ENCODE assay signal across 7 mouse cellular contexts in genomic region chr7:28490410-28490809, GRCm38 (mm10). TPM values are rescaled to one million over a fixed set of nuclear protein-coding genes. Genes with fewer than 3 reads are reported as not detected.
A peak's percentile ranks its signal among the peaks of the same experiment; 100 is the strongest.
DNase-seq lines count a peak whose midpoint lies in the region; ATAC-seq and TF ChIP-seq lines count a peak whose summit lies in the region.

No protein-coding gene starts in this region.

- H3K9ac ChIP-seq in ES-E14 (ENCODE audit: insufficient read depth, low read depth, low read length, poor library complexity, severe bottlenecking), result peak overlapping the region; percentile 72

- no peaks in the 10 kb centered on the region for H3K27me3 ChIP-seq in splenic B cell, adult 2 months (ENCODE audit: control insufficient read depth, insufficient read depth, low read length, poor library complexity, severe bottlenecking)

- in situ Hi-C loops in ES-E14 (cut with MboI; ENCODE audit: low sequenced_read_pairs in 2 of 2, unreplicated experiment in 2 of 2), result no loop called here

- ATAC-seq in megakaryocyte-erythroid progenitor cell, adult 5-6 weeks (replicated peaks; ENCODE audit: low FRiP score, low TSS enrichment, poor library complexity, severe bottlenecking), result peak; percentile 75

- no peak overlapping the region for H3K27ac ChIP-seq in ES-E14 (ENCODE audit: insufficient read depth, low read depth, low read length, poor library complexity, severe bottlenecking)

- DNase-seq in ES-E14 (ENCODE audit: low read depth, low spot score), result peak; percentile 98
- peak; percentile 47 for DNase-seq in adrenal gland, adult 8-10 months
- DNase-seq in embryo, embryonic 9.5 days (ENCODE audit: extremely low spot score), result peak; percentile 70
- DNase-seq in heart, postnatal 4 days, result peak; percentile 64
- peak; percentile 27 to 36 for DNase-seq in left cerebral cortex, postnatal 25 days (ENCODE audit: low spot score in 2 of 2)
- DNase-seq in splenic B cell, adult 2 months (ENCODE audit: low read depth, low spot score), result peak; percentile 74

- intact Hi-C loops in left cerebral cortex, postnatal 25 days (cut with DNase I), result loop anchor here (5.0 kb wide), 1 partner anchor 42 kb away; no protein-coding TSS in a partner anchor

- H3K4me3 ChIP-seq in ES-E14 (ENCODE audit: insufficient read depth in 1 of 2, low read depth in 1 of 2, low read length in 2 of 2, poor library complexity in 1 of 2, severe bottlenecking in 1 of 2), result peak overlapping the region; percentile 59 to 60

- H3K36me3 ChIP-seq in ES-E14 (ENCODE audit: control insufficient read depth, insufficient read depth, low read length, poor library complexity, severe bottlenecking), result no peaks in the 10 kb centered on the region
- no peaks in the 10 kb centered on the region for H3K36me3 ChIP-seq in splenic B cell, adult 2 months (ENCODE audit: control insufficient read depth, insufficient read depth, low read length, poor library complexity, severe bottlenecking)

- peaks cover 0 to 5% of the 10 kb centered on the region in 2 experiments; a peak in 2 of 4 replicates for H3K4me1 ChIP-seq in ES-E14 (ENCODE audit: control insufficient read depth in 2 of 2, insufficient read depth in 2 of 2, low read length in 2 of 2, poor library complexity in 1 of 2)

- H3K9me3 ChIP-seq in ES-E14 (ENCODE audit: control insufficient read depth, insufficient read depth, low read depth, low read length), result no peaks in the 10 kb centered on the region

TF ChIP-seq in ES-E14, 5 proteins besides CTCF, POLR2A, EP300 and RAD21:
- TF ChIP-seq MAFK (IDR thresholded peaks at IDR 0.05; ENCODE audit: insufficient read depth, low read depth, low read length) (no peak), HCFC1 (IDR thresholded peaks at IDR 0.05; ENCODE audit: borderline replicate concordance, insufficient read depth, low read length) (no peak), ZNF384 (IDR thresholded peaks at IDR 0.05; ENCODE audit: low read depth, low read length) (no peak), ZC3H11A (IDR thresholded peaks at IDR 0.05; ENCODE audit: borderline replicate concordance, low read depth, low read length) (peak; percentile 19; the same call in 1 of the 2 replicates)

RNA-seq across cellular contexts. Expression of gene Ifnl2, which starts 19.8 kb away (rescaled TPM):
- not detected in 2 replicates for total RNA-seq in ES-E14 (2012; rRNA removed)
- under 1 TPM in 1 of 4 experiments, not detected in 3; 0.46 TPM for total RNA-seq in adrenal gland, adult 8-10 months (2022)
- total RNA-seq in heart, postnatal 4 days (2021), result not detected
- total RNA-seq in left cerebral cortex, postnatal 25 days (2021), result not detected
- total RNA-seq in megakaryocyte-erythroid progenitor cell, adult 5-6 weeks (2014; fragmentation: Nextera tagmentation), result not detected in 2 replicates
- total RNA-seq in megakaryocyte-erythroid progenitor cell, adult 5-6 weeks (2017), result not detected in 2 replicates

RNA-seq across cellular contexts. Expression of gene Ifnl3, which starts 32.2 kb away (rescaled TPM):
- total RNA-seq in ES-E14 (2012; rRNA removed), result not detected in 2 replicates
- total RNA-seq in adrenal gland, adult 8-10 months (2022), result not detected
- not detected for total RNA-seq in heart, postnatal 4 days (2021)
- not detected for total RNA-seq in left cerebral cortex, postnatal 25 days (2021)
- total RNA-seq in megakaryocyte-erythroid progenitor cell, adult 5-6 weeks (2014; fragmentation: Nextera tagmentation), result not detected in 2 replicates
- not detected in 2 replicates for total RNA-seq in megakaryocyte-erythroid progenitor cell, adult 5-6 weeks (2017)

RNA-seq across cellular contexts. Expression of gene Lrfn1, which starts 38.6 kb away (rescaled TPM):
- 17.1 and 32.6 TPM in 2 replicates for total RNA-seq in ES-E14 (2012; rRNA removed)
- total RNA-seq in adrenal gland, adult 8-10 months (2022), result 10 to 100 TPM; 19.3 to 27.7 (median 24.5) TPM
- 1 to 10 TPM; 2.5 to 3.3 TPM for total RNA-seq in heart, postnatal 4 days (2021)
- 10 to 100 TPM; 81.6 to 91.4 TPM for total RNA-seq in left cerebral cortex, postnatal 25 days (2021)
- total RNA-seq in megakaryocyte-erythroid progenitor cell, adult 5-6 weeks (2014; fragmentation: Nextera tagmentation), result 0.44 and 0.82 TPM in 2 replicates
- total RNA-seq in megakaryocyte-erythroid progenitor cell, adult 5-6 weeks (2017), result 0.08 and 0.09 TPM in 2 replicates

RNA-seq across cellular contexts. Expression of gene Sycn, which starts 50.3 kb away (rescaled TPM):
- not detected in 2 replicates for total RNA-seq in ES-E14 (2012; rRNA removed)
- not detected for total RNA-seq in adrenal gland, adult 8-10 months (2022)
- not detected for total RNA-seq in heart, postnatal 4 days (2021)
- total RNA-seq in left cerebral cortex, postnatal 25 days (2021), result not detected
- not detected in 2 replicates for total RNA-seq in megakaryocyte-erythroid progenitor cell, adult 5-6 weeks (2014; fragmentation: Nextera tagmentation)
- not detected in 2 replicates for total RNA-seq in megakaryocyte-erythroid progenitor cell, adult 5-6 weeks (2017)

RNA-seq across cellular contexts. Expression of gene Gmfg, which starts 53.2 kb away (rescaled TPM):
- total RNA-seq in ES-E14 (2012; rRNA removed), result 12.7 and 17.2 TPM in 2 replicates
- 10 to 100 TPM in 2 of 4 experiments, 1 to 10 TPM in 2; 7.5 to 13.5 (median 11.3) TPM for total RNA-seq in adrenal gland, adult 8-10 months (2022)
- 1 to 10 TPM; 7.1 to 7.5 TPM for total RNA-seq in heart, postnatal 4 days (2021)
- 1 to 10 TPM; 1.8 to 3.1 TPM for total RNA-seq in left cerebral cortex, postnatal 25 days (2021)
- 79.4 and 81.5 TPM in 2 replicates for total RNA-seq in megakaryocyte-erythroid progenitor cell, adult 5-6 weeks (2014; fragmentation: Nextera tagmentation)
- total RNA-seq in megakaryocyte-erythroid progenitor cell, adult 5-6 weeks (2017), result 179 and 328 TPM in 2 replicates

Comparison
In these comparisons a context has a peak if more than half of its experiments do, and no peak if none do; other contexts are left out.
1. DNase-seq: peak in every context shown above with its lines; median percentile 98 in ES-E14; 74 in splenic B cell, adult 2 months; 70 in embryo, embryonic 9.5 days; 64 in heart, postnatal 4 days; 47 in adrenal gland, adult 8-10 months; 32 in left cerebral cortex, postnatal 25 days.